Mouse (Mus musculus): Measurements from ENCODE around the gene Surf2.
"Not testable (repeated sequence)": the region's sequence is repeated elsewhere in the genome, so short reads cannot be mapped to it uniquely, and the experiment has no call there.

The Surf2 gene

GRCm38 (mm10) chr2:26915927-26916728 is at the start of gene Surf2, which contains the start of gene Surf1:
Gene Surf2, plus strand, starts transcription at chr2:26916367.
Gene Surf1, minus strand, starts transcription at chr2:26916530.
- DNase-seq (ENCODE audit: low spot score in 2 of 2): peak; percentile 84 to 90

- no peak for DNase-seq (ENCODE audit: low spot score in 2 of 2)
These were observed 45.5 kb upstream of the Surf2 start for GRCm38 (mm10) chr2:26870666-26871065.

- DNase-seq (ENCODE audit: low spot score in 2 of 2): no peak
These were observed 37.6 kb upstream of the Surf2 start for GRCm38 (mm10) chr2:26878571-26878970.

- not testable (repeated sequence) for DNase-seq (ENCODE audit: low spot score in 2 of 2)
These were observed 30.6 kb upstream of the Surf2 start for GRCm38 (mm10) chr2:26885541-26885940.

GRCm38 (mm10) chr2:26886170-26886569 is 30.0 kb upstream of the Surf2 start:
- DNase-seq (ENCODE audit: low spot score in 2 of 2): not testable (repeated sequence)

GRCm38 (mm10) chr2:26895898-26896297 is 20.3 kb upstream of the Surf2 start:
- no peak for DNase-seq (ENCODE audit: low spot score in 2 of 2)

- no peak for DNase-seq (ENCODE audit: low spot score in 2 of 2)
These were observed 15.4 kb upstream of the Surf2 start for GRCm38 (mm10) chr2:26900731-26901130.

- DNase-seq (ENCODE audit: low spot score in 2 of 2): no peak
These were observed 14.2 kb upstream of the Surf2 start for GRCm38 (mm10) chr2:26901834-26902400.

GRCm38 (mm10) chr2:26902467-26903220 is 13.5 kb upstream of the Surf2 start, which contains the start of gene Surf6:
Gene Surf6, minus strand, starts transcription at chr2:26902879.
- DNase-seq (ENCODE audit: low spot score in 2 of 2): peak; percentile 96 to 98

GRCm38 (mm10) chr2:26903311-26903710 is 12.9 kb upstream of the Surf2 start:
- DNase-seq (ENCODE audit: low spot score in 2 of 2): no peak

GRCm38 (mm10) chr2:26905936-26906335 is 10.2 kb upstream of the Surf2 start:
- DNase-seq (ENCODE audit: low spot score in 2 of 2): no peak

GRCm38 (mm10) chr2:26906431-26906830 is 9.7 kb upstream of the Surf2 start:
- no peak for DNase-seq (ENCODE audit: low spot score in 2 of 2)

- no peak for DNase-seq (ENCODE audit: low spot score in 2 of 2)
These were observed 9.1 kb upstream of the Surf2 start for GRCm38 (mm10) chr2:26907109-26907508.

- DNase-seq (ENCODE audit: low spot score in 2 of 2): no peak
These were observed 7.3 kb upstream of the Surf2 start for GRCm38 (mm10) chr2:26908710-26909386.

GRCm38 (mm10) chr2:26909387-26909784 is 6.8 kb upstream of the Surf2 start:
- no peak for DNase-seq (ENCODE audit: low spot score in 2 of 2)

GRCm38 (mm10) chr2:26910124-26910993 is 5.8 kb upstream of the Surf2 start, which contains the start of the genes Med22 and Rpl7a:
Gene Med22, minus strand, starts transcription at chr2:26910677.
Gene Rpl7a, plus strand, starts transcription at chr2:26910764.
- DNase-seq (ENCODE audit: low spot score in 2 of 2): peak; percentile 98 to 99

- DNase-seq (ENCODE audit: low spot score in 2 of 2): peak; percentile 40 to 43
These were observed 5.0 kb upstream of the Surf2 start for GRCm38 (mm10) chr2:26910994-26911765.

GRCm38 (mm10) chr2:26912253-26912770 is 3.9 kb upstream of the Surf2 start:
- no peak for DNase-seq (ENCODE audit: low spot score in 2 of 2)

GRCm38 (mm10) chr2:26913416-26914147 is 2.6 kb upstream of the Surf2 start:
- DNase-seq (ENCODE audit: low spot score in 2 of 2): no peak

Measured in right cerebral cortex, postnatal 36 days (tissue).